Mouse (Mus musculus): ENCODE measurements around the gene Mosmo. TPM values are rescaled to one million over a fixed set of nuclear protein-coding genes. Genes with fewer than 3 reads are reported as not detected.

The Mosmo gene
- total RNA-seq, 2 experiments from 2014 or later = 40.6 to 47.6 TPM

DNA sequence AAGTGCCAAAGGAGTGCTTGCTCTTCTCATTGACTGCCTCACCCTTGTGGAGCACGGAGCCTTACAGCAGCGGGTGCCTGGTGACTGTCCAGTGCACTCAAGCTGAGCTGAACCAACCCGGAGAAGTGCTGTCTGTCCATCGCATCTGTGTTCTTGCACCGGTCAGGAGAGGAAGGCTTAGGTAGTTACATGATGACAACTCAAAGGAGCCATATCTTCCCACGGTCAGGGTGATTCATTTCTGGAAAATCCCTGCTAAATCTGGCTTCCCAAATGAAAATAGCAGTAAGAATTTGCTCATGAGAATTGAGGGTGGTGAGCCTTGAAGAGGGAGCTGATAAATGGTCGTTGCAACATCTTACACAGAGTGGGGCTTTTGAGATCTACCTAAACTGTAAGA, 74.5 kb downstream of the Mosmo start:
- no peak for DNase-seq (ENCODE audit: low spot score in 2 of 2)

DNA sequence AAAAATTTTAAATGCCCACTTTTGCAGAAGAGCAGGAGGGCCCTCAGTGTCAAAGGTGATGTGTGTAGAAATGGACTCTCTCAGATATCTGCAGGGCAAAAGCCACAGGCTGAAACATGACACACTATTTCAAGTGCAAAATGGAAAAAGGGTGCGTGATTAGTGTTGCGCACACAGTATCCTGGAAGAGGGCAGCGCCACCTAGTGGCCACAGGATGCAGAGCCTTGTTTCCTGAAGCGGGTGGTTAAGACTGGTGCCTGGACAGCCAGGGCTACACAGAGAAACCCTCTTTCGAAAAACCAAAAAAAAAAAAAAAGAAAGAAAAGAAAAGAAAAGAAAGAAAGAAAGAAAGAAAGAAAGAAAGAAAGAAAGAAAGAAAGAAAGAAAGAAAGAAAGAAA, 77.3 kb downstream of the Mosmo start:
- DNase-seq (ENCODE audit: low spot score in 2 of 2) = peak; percentile 78 to 88

DNA sequence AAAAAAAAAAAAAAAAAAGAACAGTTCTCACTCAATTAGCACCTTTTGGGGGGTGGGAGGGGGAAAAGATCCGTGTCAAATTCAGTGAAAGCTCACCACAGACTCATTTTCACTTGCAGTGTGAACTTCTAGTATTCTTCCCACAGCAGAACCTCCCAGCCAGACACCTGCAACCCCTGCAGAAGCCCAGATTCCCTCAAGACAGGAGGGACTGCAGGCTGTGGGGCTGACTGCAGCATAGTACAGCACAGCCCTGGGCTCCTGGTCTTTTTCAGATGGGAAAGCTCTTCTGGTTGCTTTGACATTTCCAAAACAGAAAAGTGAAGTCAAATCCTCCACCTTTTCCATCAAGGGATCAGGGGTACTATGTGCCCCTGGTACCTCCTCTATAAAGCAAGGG, 90.0 kb downstream of the Mosmo start:
- no peak for DNase-seq (ENCODE audit: low spot score in 2 of 2)

DNA sequence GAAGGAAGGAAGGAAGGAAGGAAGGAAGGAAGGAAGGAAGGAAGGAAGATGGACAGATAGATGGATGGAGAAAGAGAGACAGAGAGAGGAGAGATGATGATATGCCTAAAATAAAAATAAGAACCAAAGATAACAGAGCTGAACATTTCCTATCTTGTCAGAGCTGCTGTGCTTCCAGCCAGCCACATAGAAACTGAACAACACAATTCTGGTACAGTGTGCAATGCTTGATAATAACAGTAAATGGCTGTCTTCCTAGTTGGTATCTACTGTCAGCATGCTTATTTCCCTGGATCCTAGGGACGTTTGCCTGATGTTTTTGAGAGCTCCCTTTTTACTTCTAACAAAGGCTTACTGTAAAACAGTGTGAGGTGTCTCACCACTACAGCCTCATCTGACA, 94.0 kb downstream of the Mosmo start:
- DNase-seq (ENCODE audit: low spot score in 2 of 2) = no peak

DNA sequence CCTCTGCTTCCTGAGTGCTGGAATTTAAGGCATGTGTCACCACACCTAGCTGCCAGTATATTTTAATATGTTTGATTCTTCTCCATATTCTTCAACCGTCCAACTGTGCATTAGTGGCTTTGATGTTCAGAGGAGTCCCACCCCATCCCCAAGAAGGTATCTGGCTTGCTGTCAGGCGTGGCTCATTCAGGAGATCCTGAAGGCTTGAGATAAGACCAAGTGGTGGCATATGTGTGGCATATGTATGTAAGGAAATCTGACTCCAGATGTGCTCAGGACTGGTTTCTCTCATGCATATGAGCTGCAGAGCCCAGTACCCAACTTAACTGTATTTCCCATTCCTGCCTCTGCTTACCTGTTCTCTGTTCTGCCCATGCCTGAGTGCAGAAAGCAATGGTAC, 100.6 kb downstream of the Mosmo start:
- no peak for DNase-seq (ENCODE audit: low spot score in 2 of 2)

Other genes starting within 250 kb of the Mosmo start
- 100 to 1,000 TPM; 378 to 592 TPM for gene Uqcrc2, start 42.4 kb upstream of the Mosmo start, total RNA-seq (2021)
- not detected for gene Pdzd9, start 7.3 kb upstream of the Mosmo start, total RNA-seq (2021)
- 1 to 10 TPM; 2.3 to 2.6 TPM for gene Vwa3a, start 61.7 kb downstream of the Mosmo start, total RNA-seq (2021)
- not detected for gene Gm5737, start 134.7 kb downstream of the Mosmo start, total RNA-seq (2021)
- gene Eef2k, start 165.2 kb downstream of the Mosmo start, total RNA-seq (2021) = 10 to 100 TPM; 20.9 to 22.4 TPM
- 10 to 100 TPM; 20.8 to 23.5 TPM for gene Polr3e, start 240.1 kb downstream of the Mosmo start, total RNA-seq (2021)

Measured in adrenal gland, adult 18-20 months (tissue).